Mouse (Mus musculus) MEL (cell line): ENCODE measurements around the gene Mrm3.

Experiments used
- CHD1 ChIP-seq: IDR thresholded peaks from 2 replicates; pipeline ENCODE4 v1.6.1; 2012; ENCODE audit warnings: low read depth, mild to moderate bottlenecking, inconsistent platforms, low read length, improper control_type of control experiment
- CTCF ChIP-seq, 3 experiments: IDR thresholded peaks in 2 of 3; conservative IDR thresholded peaks in 1 of 3; 2 replicates each; pipeline ENCODE4 v1.5.1; 2011 to 2012; ENCODE audit warnings: low read length in 3 of 3, low read depth in 2 of 3, mild to moderate bottlenecking in 2 of 3, improper control_type of control experiment in 1 of 3, inconsistent platforms in 1 of 3, mixed read lengths in 1 of 3, moderate library complexity in 1 of 3; ENCODE audit not compliant: control insufficient read depth in 1 of 3, insufficient read depth in 1 of 3, poor library complexity in 1 of 3, severe bottlenecking in 1 of 3
- NELFE ChIP-seq: IDR thresholded peaks from 2 replicates; pipeline ENCODE4 v1.6.1; 2011; ENCODE audit warnings: low read depth, low read length, improper control_type of control experiment
- POLR2A ChIP-seq, 2 experiments: IDR thresholded peaks; 2 replicates each; pipeline ENCODE4 v1.6.1; 2011 to 2012; ENCODE audit warnings: low read length in 2 of 2, mild to moderate bottlenecking in 2 of 2, control low read depth in 1 of 2, improper control_type of control experiment in 1 of 2, low read depth in 1 of 2, moderate library complexity in 1 of 2; ENCODE audit not compliant: control insufficient read depth in 1 of 2, insufficient read depth in 1 of 2, poor library complexity in 1 of 2
- TCF12 ChIP-seq: IDR thresholded peaks from 2 replicates; pipeline ENCODE4 v1.6.1; 2014; ENCODE audit warnings: low read depth, mild to moderate bottlenecking, inconsistent platforms, low read length, improper control_type of control experiment, moderate library complexity
- USF1 ChIP-seq: IDR thresholded peaks from 2 replicates; pipeline ENCODE4 v1.6.1; 2014; ENCODE audit warnings: low read depth, mild to moderate bottlenecking, inconsistent platforms, low read length, improper control_type of control experiment, moderate library complexity

DNA sequence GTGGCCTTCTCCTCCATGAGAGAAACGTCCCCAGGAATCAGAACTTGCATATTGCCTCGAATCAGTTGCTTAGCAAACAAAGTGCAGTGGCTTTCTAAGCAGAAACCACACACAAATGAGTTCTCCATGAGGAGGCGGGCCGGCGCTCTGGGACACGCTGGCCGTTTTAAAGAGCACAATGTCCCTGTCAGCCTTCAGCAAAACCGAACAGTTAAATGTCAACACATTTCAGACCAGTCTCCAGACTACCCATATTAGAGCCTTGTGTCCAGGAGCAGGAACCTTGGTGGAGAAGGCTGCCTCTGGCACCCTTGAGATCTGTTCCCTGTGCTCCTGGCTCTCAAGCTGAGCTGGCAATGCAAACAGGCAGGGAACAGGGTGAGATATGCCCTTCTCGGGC, 53.7 kb downstream of the Mrm3 start:
- TF ChIP-seq CHD1: no peak
- no peak for TF ChIP-seq TCF12
- no peak for TF ChIP-seq POLR2A (IDR thresholded peaks at IDR 0.05; ENCODE audit: control insufficient read depth in 1 of 2, insufficient read depth in 1 of 2, low read depth in 1 of 2, low read length in 2 of 2, poor library complexity in 1 of 2)
- TF ChIP-seq NELFE: no peak
- no peak for TF ChIP-seq CTCF (IDR thresholded peaks at IDR 0.05 in 2 of 3, conservative IDR thresholded peaks at IDR 0.05 in 1 of 3; ENCODE audit: control insufficient read depth in 1 of 3, insufficient read depth in 1 of 3, low read depth in 2 of 3, low read length in 3 of 3, poor library complexity in 1 of 3, severe bottlenecking in 1 of 3)
- no peak for TF ChIP-seq USF1
